Mouse (Mus musculus) kidney, embryonic 16.5 days (tissue): ENCODE data around the gene Plscr3. TPM values are rescaled to one million over a fixed set of nuclear protein-coding genes. Genes with fewer than 3 reads are reported as not detected.

ENCODE experiments used
- ATAC-seq: fragments of 200-750 bp; cut with Nextera tagmentation; 2 replicates; pipeline ENCODE4 v1.8.0; 2017; ENCODE audit warnings: moderate TSS enrichment; ENCODE audit not compliant: low FRiP score, low TSS enrichment
- H3K27ac ChIP-seq: fragments of 300-500 bp; sonication (generic); 2 replicates; pipeline ENCODE4 v1.5.1; 2014; ENCODE audit warnings: low read length
- H3K27me3 ChIP-seq: fragments of 300-500 bp; sonication (generic); 2 replicates; pipeline ENCODE4 v1.6.1; 2014; ENCODE audit warnings: low read length, control low read depth, mixed read lengths; ENCODE audit not compliant: insufficient read depth
- H3K36me3 ChIP-seq: fragments of 300-500 bp; sonication (generic); 2 replicates; pipeline ENCODE4 v1.6.1; 2014; ENCODE audit warnings: low read length, control low read depth, mixed read lengths; ENCODE audit not compliant: insufficient read depth
- H3K4me1 ChIP-seq: fragments of 300-500 bp; sonication (generic); 2 replicates; pipeline ENCODE4 v1.6.1; 2014; ENCODE audit warnings: low read length, control low read depth, mixed read lengths; ENCODE audit not compliant: insufficient read depth
- H3K4me2 ChIP-seq: fragments of 300-500 bp; sonication (generic); replicated peaks from 2 replicates; pipeline ENCODE4 v1.6.1; 2014; ENCODE audit warnings: low read depth, low read length
- H3K4me3 ChIP-seq: fragments of 300-500 bp; sonication (generic); 2 replicates; pipeline ENCODE4 v1.5.1; 2014; ENCODE audit warnings: mild to moderate bottlenecking, low read length
- H3K9ac ChIP-seq: fragments of 300-500 bp; sonication (generic); replicated peaks from 2 replicates; pipeline ENCODE4 v1.6.1; 2014; ENCODE audit warnings: low read length
- H3K9me3 ChIP-seq: fragments of 300-500 bp; sonication (generic); 2 replicates; pipeline ENCODE4 v1.6.1; 2016; ENCODE audit warnings: low read length, control low read depth
- WGBS: fragments of 180-500 bp; shearing (Covaris S2); extraction: QIAGEN DNeasy Blood & Tissue Kit; methylation state at CpG from one replicate; pipeline ENCODE4 v1.1.7; 2014; 5-methylcytosine and 5-hydroxymethylcytosine counted together
- polyA plus RNA-seq: library from polyadenylated mRNA; unstranded; fragments of >200 nt; fragmentation: Nextera tagmentation; extraction: Ambion mirVana; gene quantifications from 2 replicates; pipeline ENCODE4 v1.2.1, GENCODE M21; 2015

The Plscr3 gene
- 105 and 119 TPM in 2 replicates for polyA plus RNA-seq

DNA sequence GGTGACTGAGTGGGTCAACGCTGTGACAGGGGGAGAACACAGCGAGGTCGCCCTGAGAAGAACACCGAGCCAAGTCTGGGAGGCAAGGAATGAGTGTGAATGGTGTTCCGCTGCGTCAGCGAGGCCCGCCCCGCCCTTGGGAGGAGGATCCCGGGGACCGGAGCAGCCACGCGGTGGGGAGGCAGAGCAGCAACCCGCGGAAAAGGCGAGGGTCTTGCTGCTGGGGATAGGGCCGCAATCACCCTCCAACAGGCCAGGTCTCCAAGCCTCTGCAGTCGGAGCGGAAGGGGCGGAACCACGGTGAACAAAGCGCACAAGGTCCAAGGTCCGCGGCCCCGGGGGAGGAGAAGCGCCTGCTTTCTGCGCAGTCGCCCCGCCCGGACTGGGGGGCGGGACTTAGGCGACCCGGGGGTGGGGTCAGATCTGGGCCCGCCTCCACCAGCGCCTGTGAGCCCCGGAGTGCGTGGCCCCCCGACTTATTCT, at the start of gene Plscr3:
Gene Plscr3, plus strand, starts transcription at position 179 of the 483 bp plus-strand sequence.
- peak within 1 kb of the TSS; percentile 89 for H3K9ac ChIP-seq
- WGBS, result under 1% methylated on average over 34 of the region's 38 CpGs
- no peaks in the 10 kb centered on the region for H3K27me3 ChIP-seq
- peak within 1 kb of the TSS; percentile 93 for H3K4me2 ChIP-seq
- H3K36me3 ChIP-seq, result peaks cover 30% of the 10 kb centered on the region
- peak; percentile 94 for ATAC-seq
- no peaks in the 10 kb centered on the region for H3K9me3 ChIP-seq
- peak within 1 kb of the TSS; percentile 84 for H3K4me3 ChIP-seq
- H3K4me1 ChIP-seq, result peaks cover 19% of the 10 kb centered on the region
- H3K27ac ChIP-seq, result peak within 1 kb of the TSS; percentile 99

DNA sequence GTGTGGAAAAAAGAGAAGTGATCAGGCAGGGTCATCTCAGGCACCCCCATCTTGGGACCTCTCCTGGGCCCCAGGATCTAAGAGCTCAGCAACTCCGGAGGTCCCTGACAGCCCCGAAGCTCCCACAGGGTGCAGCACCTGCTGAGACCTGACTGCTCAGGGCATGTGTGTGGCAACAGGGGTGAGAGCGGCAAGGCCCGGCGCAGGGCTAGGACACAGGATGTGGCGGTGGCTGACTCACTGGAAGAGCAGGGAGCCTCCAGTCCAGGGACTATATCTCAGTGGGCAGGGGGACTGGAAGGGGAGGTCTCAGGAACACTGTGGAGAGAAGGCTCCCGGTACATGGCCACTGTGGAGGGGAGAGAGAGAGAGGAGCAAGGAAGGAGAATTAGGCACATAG, 48.3 kb upstream of the Plscr3 start:
- no peaks in the 10 kb centered on the region for H3K9me3 ChIP-seq
- ATAC-seq, result no peak
- no peak overlapping the region for H3K4me2 ChIP-seq
- H3K9ac ChIP-seq, result no peak overlapping the region
- H3K4me3 ChIP-seq, result no peak overlapping the region
- peaks cover 17% of the 10 kb centered on the region for H3K27me3 ChIP-seq
- H3K4me1 ChIP-seq, result peaks cover 44% of the 10 kb centered on the region
- no peaks in the 10 kb centered on the region for H3K36me3 ChIP-seq
- WGBS, result 79% methylated on average over 7 of the region's 7 CpGs
- no peak overlapping the region for H3K27ac ChIP-seq

DNA sequence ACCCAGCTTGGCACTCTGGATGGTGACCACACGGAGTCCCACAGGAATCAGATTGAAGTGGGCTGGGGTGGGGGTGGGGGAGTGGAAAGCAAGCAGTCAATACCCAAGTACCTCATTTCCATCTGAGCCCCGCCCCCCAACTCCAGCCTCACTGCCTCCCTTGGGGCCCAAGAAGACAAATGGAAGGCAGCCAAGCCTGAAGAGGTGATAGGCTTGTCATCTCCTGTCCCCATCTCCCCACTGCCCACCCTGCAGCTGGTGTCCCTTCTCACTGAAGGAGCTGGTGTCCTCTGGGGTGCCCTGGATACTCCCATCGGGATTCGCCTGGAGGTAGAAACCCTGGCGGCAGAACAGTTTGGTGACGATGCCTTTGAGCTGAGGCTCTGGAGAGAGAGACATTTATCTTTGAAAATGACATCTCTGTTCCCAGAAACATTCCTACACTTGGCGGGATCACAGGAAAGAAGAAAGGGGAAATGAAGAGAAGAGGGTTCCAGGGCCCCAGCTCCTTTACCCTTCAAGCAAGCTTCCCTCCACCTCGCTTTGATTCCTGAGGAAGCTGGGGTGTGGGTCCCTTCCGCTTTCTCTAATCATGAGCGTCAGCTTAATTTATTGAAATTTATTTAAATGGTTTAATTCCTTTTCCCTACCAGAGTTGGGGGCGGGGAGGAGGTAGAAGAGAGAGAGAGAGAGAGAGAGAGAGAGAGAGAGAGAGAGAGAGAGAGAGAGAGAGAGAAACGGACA, 46.6 kb upstream of the Plscr3 start:
- 17% methylated on average over 12 of the region's 12 CpGs for whole genome bisulfite sequencing
- Histone ChIP-seq H3K36me3 (no peaks in the 10 kb centered on the region), H3K9me3 (no peaks in the 10 kb centered on the region), H3K4me3 (peak overlapping the region; percentile 66), H3K4me2 (peak overlapping the region; percentile 98), H3K27ac (no peak overlapping the region), H3K27me3 (peaks cover 18% of the 10 kb centered on the region), H3K9ac (0 out of 2 replicates have a peak overlapping the region, but pooled peaks have one; percentile 36), H3K4me1 (peaks cover 58% of the 10 kb centered on the region)
- no peak for ATAC-seq

DNA sequence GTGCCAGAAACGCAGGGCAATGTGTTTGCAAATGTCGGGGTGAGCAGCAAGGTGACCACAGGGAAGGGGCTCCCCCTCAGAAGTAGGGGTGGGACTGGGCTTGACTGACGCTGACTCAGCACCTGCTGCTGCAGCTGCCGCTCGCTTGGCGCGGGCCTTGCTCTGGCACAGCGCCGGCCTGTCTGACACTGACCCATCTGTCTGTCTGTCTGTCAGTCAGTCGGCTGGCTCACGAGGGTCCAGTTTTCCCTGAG, 46.1 kb upstream of the Plscr3 start:
- ATAC-seq, result peak; percentile 0; the same call in 1 of the 2 replicates
- Histone ChIP-seq H3K27me3 (peaks cover 22% of the 10 kb centered on the region), H3K4me1 (peaks cover 63% of the 10 kb centered on the region), H3K4me2 (peak overlapping the region; percentile 98), H3K27ac (peak overlapping the region; percentile 78), H3K36me3 (no peaks in the 10 kb centered on the region), H3K4me3 (peak overlapping the region; percentile 66), H3K9me3 (no peaks in the 10 kb centered on the region), H3K9ac (peak overlapping the region; percentile 77)
- 0% methylated on average over 10 of the region's 11 CpGs for WGBS

- peak overlapping the region; percentile 78 for H3K27ac ChIP-seq
- H3K36me3 ChIP-seq, result no peaks in the 10 kb centered on the region
- under 1% methylated on average over 36 of the region's 36 CpGs for WGBS
- peak overlapping the region; percentile 77 for H3K9ac ChIP-seq
- H3K9me3 ChIP-seq, result no peaks in the 10 kb centered on the region
- H3K27me3 ChIP-seq, result peaks cover 22% of the 10 kb centered on the region
- ATAC-seq, result peak; percentile 64
- peaks cover 64% of the 10 kb centered on the region for H3K4me1 ChIP-seq
- H3K4me3 ChIP-seq, result peak overlapping the region; percentile 66
- peak overlapping the region; percentile 98 for H3K4me2 ChIP-seq
Observed at GRCm38 (mm10) chr11:69800392-69801197, 45.6 kb upstream of the Plscr3 start.

GRCm38 (mm10) chr11:69801379-69801977, 44.7 kb upstream of the Plscr3 start, which contains the start of gene Fgf11:
Gene Fgf11 (minus strand): TSS chr11:69801857.
- under 1% methylated on average over 32 of the region's 33 CpGs for WGBS
- H3K4me3 ChIP-seq, result peak within 1 kb of the TSS; percentile 66
- H3K9ac ChIP-seq, result peak within 1 kb of the TSS; percentile 78
- no peak for ATAC-seq
- peaks cover 27% of the 10 kb centered on the region for H3K27me3 ChIP-seq
- no peaks in the 10 kb centered on the region for H3K9me3 ChIP-seq
- peak within 1 kb of the TSS; percentile 98 for H3K4me2 ChIP-seq
- H3K4me1 ChIP-seq, result peaks cover 59% of the 10 kb centered on the region
- peak within 1 kb of the TSS; percentile 78 for H3K27ac ChIP-seq
- no peaks in the 10 kb centered on the region for H3K36me3 ChIP-seq

DNA sequence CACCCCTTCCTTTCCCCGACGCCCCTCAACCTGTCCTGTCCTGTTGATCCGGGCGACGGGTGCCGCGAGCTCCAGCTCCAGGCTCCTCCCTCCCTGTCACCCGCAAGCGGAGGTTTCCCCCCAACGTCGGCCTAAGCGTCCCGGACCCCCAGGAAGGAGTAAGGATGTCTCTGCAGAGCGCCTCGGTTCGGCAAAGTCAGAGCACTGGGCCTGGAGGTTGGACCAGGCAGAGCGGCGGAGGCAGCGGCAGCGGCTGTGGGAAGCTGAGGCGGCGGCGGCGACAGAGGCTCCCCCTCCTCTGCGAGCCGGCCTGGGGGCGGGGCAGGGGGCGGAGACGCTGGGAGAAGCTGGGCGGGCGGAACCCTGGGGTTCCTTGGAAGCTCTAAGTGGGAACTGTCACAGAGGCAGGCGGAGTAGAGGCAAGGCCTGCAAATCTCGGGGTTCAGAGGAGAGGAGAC, 43.5 kb upstream of the Plscr3 start:
- H3K27ac ChIP-seq, result 0 out of 2 replicates have a peak overlapping the region, but pooled peaks have one; percentile 22
- peaks cover 59% of the 10 kb centered on the region for H3K4me1 ChIP-seq
- H3K4me2 ChIP-seq, result peak overlapping the region; percentile 98
- peak overlapping the region; percentile 78 for H3K9ac ChIP-seq
- peak; percentile 13; the same call in 1 of the 2 replicates for ATAC-seq
- peaks cover 23% of the 10 kb centered on the region for H3K27me3 ChIP-seq
- H3K9me3 ChIP-seq, result no peaks in the 10 kb centered on the region
- WGBS, result under 1% methylated on average over 33 of the region's 33 CpGs
- no peaks in the 10 kb centered on the region for H3K36me3 ChIP-seq
- peak overlapping the region; percentile 66 for H3K4me3 ChIP-seq

- 2% methylated on average over 12 of the region's 12 CpGs for WGBS
- Histone ChIP-seq H3K27me3 (peaks cover 23% of the 10 kb centered on the region), H3K4me2 (peak overlapping the region; percentile 98), H3K9ac (peak overlapping the region; percentile 78), H3K4me1 (peaks cover 59% of the 10 kb centered on the region), H3K9me3 (no peaks in the 10 kb centered on the region), H3K4me3 (peak overlapping the region; percentile 66), H3K27ac (peak overlapping the region; percentile 41; the same call in 1 of the 2 replicates), H3K36me3 (no peaks in the 10 kb centered on the region)
- peak; percentile 6; the same call in 1 of the 2 replicates for ATAC-seq
Observed at GRCm38 (mm10) chr11:69803328-69803727, 42.8 kb upstream of the Plscr3 start.

GRCm38 (mm10) chr11:69803786-69804651, 42.2 kb upstream of the Plscr3 start:
- H3K4me1 ChIP-seq, result peaks cover 57% of the 10 kb centered on the region
- H3K36me3 ChIP-seq, result no peaks in the 10 kb centered on the region
- peaks cover 23% of the 10 kb centered on the region for H3K27me3 ChIP-seq
- peak overlapping the region; percentile 41; the same call in 1 of the 2 replicates for H3K27ac ChIP-seq
- peak overlapping the region; percentile 98 for H3K4me2 ChIP-seq
- H3K4me3 ChIP-seq, result peak overlapping the region; percentile 66
- WGBS, result 2% methylated on average over 60 of the region's 60 CpGs
- peak overlapping the region; percentile 78 for H3K9ac ChIP-seq
- H3K9me3 ChIP-seq, result no peaks in the 10 kb centered on the region
- peak; percentile 50 for ATAC-seq
